Mouse (Mus musculus) C2C12 (cell line): Measurements from ENCODE around the gene Slc22a18.
"Not testable (repeated sequence)": the region's sequence is repeated elsewhere in the genome, so short reads cannot be mapped to it uniquely, and the experiment has no call there.

Experiments
- CEBPB ChIP-seq: IDR thresholded peaks from one replicate; pipeline ENCODE4 v1.6.1; 2011; ENCODE audit warnings: low read depth, mild to moderate bottlenecking, control low read depth, moderate library complexity
- CTCF ChIP-seq: IDR thresholded peaks from one replicate; pipeline ENCODE4 v1.5.1; 2011; ENCODE audit not compliant: control insufficient read depth, insufficient read depth, insufficient read length
- MAX ChIP-seq: IDR thresholded peaks from one replicate; pipeline ENCODE4 v1.6.1; 2011; ENCODE audit warnings: mild to moderate bottlenecking, control low read depth
- MYOD1 ChIP-seq: IDR thresholded peaks from one replicate; pipeline ENCODE4 v1.6.1; 2011; ENCODE audit warnings: low read depth; ENCODE audit not compliant: control insufficient read depth, insufficient read length
- MYOG ChIP-seq: IDR thresholded peaks from one replicate; pipeline ENCODE4 v1.6.1; 2011; ENCODE audit not compliant: control insufficient read depth, insufficient read length; ENCODE audit errors: extremely low read depth
- USF1 ChIP-seq: IDR thresholded peaks from one replicate; pipeline ENCODE4 v1.6.1; 2011; ENCODE audit warnings: low read depth, mild to moderate bottlenecking, control low read depth, moderate library complexity

DNA sequence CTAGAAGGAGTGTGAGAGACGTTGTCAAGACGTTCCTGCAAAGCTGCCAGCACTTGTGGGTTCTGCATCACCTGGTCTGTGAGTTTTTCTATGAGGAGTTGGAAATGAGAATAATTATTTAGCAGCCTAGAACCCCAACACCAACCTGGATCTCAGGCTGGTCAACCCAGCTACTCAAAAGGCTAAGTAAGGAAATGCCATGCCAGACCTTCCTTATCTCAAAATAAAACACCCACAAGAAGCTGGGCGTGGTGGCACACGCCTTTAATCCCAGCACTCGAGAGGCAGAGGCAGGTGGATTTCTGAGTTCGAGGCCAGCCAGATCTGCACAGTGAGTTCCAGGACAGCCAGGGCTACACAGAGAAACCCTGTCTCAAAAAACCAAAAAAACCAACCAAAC lies 64.7 kb downstream of the Slc22a18 start:
- not testable (repeated sequence) for TF ChIP-seq USF1, MAX, CTCF, MYOG, CEBPB, MYOD1
